Mouse (Mus musculus): Measurements from ENCODE around the gene Gpalpp1.

DNA sequence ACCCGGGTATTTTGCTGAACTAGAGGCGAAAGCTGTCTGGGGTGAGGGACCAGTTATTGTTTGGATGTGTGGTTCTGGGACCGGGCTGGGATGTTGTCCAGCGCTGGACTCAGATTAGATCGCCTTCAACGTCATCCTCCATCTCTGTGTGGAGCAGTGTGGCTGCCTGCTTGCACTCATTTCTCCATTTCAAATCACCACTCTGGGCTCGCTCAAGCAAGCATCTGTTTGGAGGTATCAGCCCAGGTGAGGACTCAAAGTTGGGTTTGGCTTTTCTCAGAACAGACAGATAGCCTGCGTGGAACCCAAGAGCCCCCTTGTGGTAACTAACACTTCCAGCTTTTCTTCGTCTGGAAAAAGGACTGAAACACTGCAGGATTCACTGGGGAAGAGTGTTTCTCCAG lies 33.5 kb downstream of the Gpalpp1 start:
- TF ChIP-seq CTCF (IDR thresholded peaks at IDR 0.05 in 2 of 3, conservative IDR thresholded peaks at IDR 0.05 in 1 of 3; ENCODE audit: control insufficient read depth in 1 of 3, insufficient read depth in 1 of 3, low read depth in 2 of 3, low read length in 3 of 3, poor library complexity in 1 of 3, severe bottlenecking in 1 of 3) = peak; percentile 67 to 86 (median 68)
- no peak for TF ChIP-seq POLR2A (IDR thresholded peaks at IDR 0.05; ENCODE audit: control insufficient read depth in 1 of 2, insufficient read depth in 1 of 2, low read depth in 1 of 2, low read length in 2 of 2, poor library complexity in 1 of 2)
- no peak for TF ChIP-seq ZNF384 (IDR thresholded peaks at IDR 0.05; ENCODE audit: low read depth, low read length)
- no peak for TF ChIP-seq USF2 (IDR thresholded peaks at IDR 0.05; ENCODE audit: borderline replicate concordance in 1 of 2, insufficient read depth in 1 of 2, low read depth in 1 of 2, low read length in 2 of 2)
- no peak for TF ChIP-seq JUND (IDR thresholded peaks at IDR 0.05; ENCODE audit: low read depth, low read length)
